In the genomic region with DNA sequence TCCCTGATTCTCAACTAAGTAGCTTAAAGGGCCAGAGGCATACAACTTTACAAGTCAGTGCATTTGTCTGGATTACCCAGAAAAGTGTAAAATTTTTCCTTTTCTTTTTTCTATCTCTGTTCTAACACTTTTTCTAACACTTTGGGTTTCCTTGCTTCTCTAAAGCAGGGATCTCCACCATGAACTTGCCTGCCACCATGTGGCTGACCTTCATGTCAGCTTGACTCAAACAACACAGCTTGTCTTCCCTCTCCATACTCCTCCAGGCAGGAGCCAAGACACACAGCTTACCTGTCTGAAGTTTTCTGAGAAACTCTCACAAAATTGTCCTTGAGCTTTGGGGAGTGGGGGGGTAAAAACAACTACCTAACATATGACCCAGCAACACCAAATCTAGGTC, we compare ENCODE assay signal across 9 mouse cellular contexts. TPM values are rescaled to one million over a fixed set of nuclear protein-coding genes. Genes with fewer than 3 reads are reported as not detected.
A peak's percentile ranks its signal among the peaks of the same experiment; 100 is the strongest.
DNase-seq lines count a peak whose midpoint lies in the region; ATAC-seq lines count a peak whose summit lies in the region.
"Had no signal": no experiment of that assay in that cellular context is flagged by ENCODE, and none has a peak within 500 bp of the region (broad histone marks: within the 10 kb centered on the region; RNA-seq: fewer than 3 reads in every experiment).

No protein-coding gene starts in this region.

- no peak overlapping the region for H3K4me2 ChIP-seq in forebrain, embryonic 11.5 days (ENCODE audit: low read depth, low read length, severe bottlenecking)

- no peak overlapping the region for H3K4me3 ChIP-seq in forebrain, embryonic 11.5 days (ENCODE audit: low read depth, low read length)
- H3K4me3 ChIP-seq: erythroblast, embryonic 14.5 days had no signal

- H3K9ac ChIP-seq in forebrain, embryonic 11.5 days (ENCODE audit: low read length), result no peak overlapping the region

- ATAC-seq in frontal cortex, adult (ENCODE audit: low TSS enrichment), result 0 out of 2 replicates have a peak, but pooled peaks have one; percentile 47
- no peak for ATAC-seq in forebrain, embryonic 11.5 days (replicated peaks; ENCODE audit: low FRiP score)

- H3K36me3 ChIP-seq in forebrain, embryonic 11.5 days (ENCODE audit: control insufficient read depth, insufficient read depth, low read length), result no peaks in the 10 kb centered on the region

- H3K27ac ChIP-seq in forebrain, embryonic 11.5 days (ENCODE audit: low read depth, low read length), result no peak overlapping the region

- DNase-seq in frontal cortex, postnatal 14 days (ENCODE audit: low spot score in 2 of 2), result no peak
- peak; percentile 12 to 51 for DNase-seq in spleen, adult 18-20 months
- no peak for DNase-seq in spleen, adult 12 weeks (ENCODE audit: low spot score)
- peak; percentile 69 for DNase-seq in kidney, adult 9 months
- DNase-seq in thymus, postnatal 36 days, result peak; percentile 30 to 36
- no peak for DNase-seq in layer of hippocampus, postnatal 25 days (ENCODE audit: extremely low spot score in 1 of 2, low spot score in 1 of 2)
- no peak for DNase-seq in forebrain, embryonic 11.5 days (ENCODE audit: low spot score)

- no peaks in the 10 kb centered on the region for H3K4me1 ChIP-seq in forebrain, embryonic 11.5 days (replicated peaks; ENCODE audit: control insufficient read depth, insufficient read depth, low read length)

- H3K9me3 ChIP-seq in forebrain, embryonic 11.5 days (ENCODE audit: control insufficient read depth, low read length), result no peaks in the 10 kb centered on the region

- H3K27me3 ChIP-seq in forebrain, embryonic 11.5 days (ENCODE audit: control insufficient read depth, insufficient read depth, low read length), result no peaks in the 10 kb centered on the region

RNA-seq across cellular contexts. Expression of a gene that starts 17.9 kb away (rescaled TPM):
- total RNA-seq in layer of hippocampus, postnatal 25 days (2021), result 10 to 100 TPM; 30.9 to 32.4 TPM
- 28.3 and 30.7 TPM in 2 replicates for polyA plus RNA-seq in forebrain, embryonic 11.5 days (2014; fragmentation: Nextera tagmentation; extraction: Ambion mirVana)

Comparison
In these comparisons a context has a peak if more than half of its experiments do, and no peak if none do; other contexts are left out.
1. DNase-seq: peak in spleen, adult 18-20 months (2 of 2), kidney, adult 9 months (single experiment) and thymus, postnatal 36 days (2 of 2); none in frontal cortex, postnatal 14 days (0 of 2), spleen, adult 12 weeks (single experiment), layer of hippocampus, postnatal 25 days (0 of 2) and forebrain, embryonic 11.5 days (single experiment).